Mouse (Mus musculus): ENCODE data around the gene Mblac1.
"Not testable (repeated sequence)": the region's sequence is repeated elsewhere in the genome, so short reads cannot be mapped to it uniquely, and the experiment has no call there.

Mblac1 gene

GRCm38 (mm10) chr5:138216632-138217031 is 22.5 kb downstream of the Mblac1 start:
- DNase-seq (ENCODE audit: low spot score): not testable (repeated sequence)

GRCm38 (mm10) chr5:138219864-138220263 is 25.8 kb downstream of the Mblac1 start:
- DNase-seq (ENCODE audit: low spot score): no peak

- peak; percentile 87 for DNase-seq (ENCODE audit: low spot score)
Measured at GRCm38 (mm10) chr5:138222111-138222510, 28.0 kb downstream of the Mblac1 start.

GRCm38 (mm10) chr5:138223287-138223686 is 29.2 kb downstream of the Mblac1 start:
- DNase-seq (ENCODE audit: low spot score): no peak

- no peak for DNase-seq (ENCODE audit: low spot score)
Measured at GRCm38 (mm10) chr5:138225700-138226099, 31.6 kb downstream of the Mblac1 start, which contains the start of gene Nxpe5. Nxpe5 (plus strand) TSS chr5:138225898.

- no peak for DNase-seq (ENCODE audit: low spot score)
Measured at GRCm38 (mm10) chr5:138226491-138226890, 32.4 kb downstream of the Mblac1 start.

- DNase-seq (ENCODE audit: low spot score): no peak
Measured at GRCm38 (mm10) chr5:138227367-138227766, 33.3 kb downstream of the Mblac1 start.

- peak; percentile 16 for DNase-seq (ENCODE audit: low spot score)
Measured at GRCm38 (mm10) chr5:138228026-138228425, 33.9 kb downstream of the Mblac1 start.

GRCm38 (mm10) chr5:138229511-138229910 is 35.4 kb downstream of the Mblac1 start:
- no peak for DNase-seq (ENCODE audit: low spot score)

- no peak for DNase-seq (ENCODE audit: low spot score)
Measured at GRCm38 (mm10) chr5:138233778-138234177, 39.7 kb downstream of the Mblac1 start.

- DNase-seq (ENCODE audit: low spot score): no peak
Measured at GRCm38 (mm10) chr5:138234224-138234623, 40.1 kb downstream of the Mblac1 start.

GRCm38 (mm10) chr5:138241511-138241910 is 47.4 kb downstream of the Mblac1 start:
- no peak for DNase-seq (ENCODE audit: low spot score)

Measured in embryo, embryonic 10 days (tissue).